Mouse (Mus musculus): ENCODE measurements around the gene Gm28048. TPM values are rescaled to one million over a fixed set of nuclear protein-coding genes. Genes with fewer than 3 reads are reported as not detected.
A peak's percentile ranks its signal among the peaks of the same experiment; 100 is the strongest.

The Gm28048 gene
- polyA plus RNA-seq, 1 experiment from 2014 or later = 3.2 TPM

GRCm38 (mm10) chr11:22857106-22857704 lies 124.7 kb downstream of the Gm28048 start:
- 0 out of 2 replicates have a peak overlapping the region, but pooled peaks have one; percentile 99 for H3K4me2 ChIP-seq (replicated peaks)

GRCm38 (mm10) chr11:22856371-22856965 lies 125.4 kb downstream of the Gm28048 start:
- ATAC-seq (ENCODE audit: low FRiP score) = no peak
- DNase-seq (ENCODE audit: low spot score) = no peak
- H3K36me3 ChIP-seq (replicated peaks; ENCODE audit: control insufficient read depth, insufficient read depth) = no peaks in the 10 kb centered on the region
- no peaks in the 10 kb centered on the region for H3K9me3 ChIP-seq (ENCODE audit: control insufficient read depth, low read length)
- WGBS = 76% methylated on average over 3 of the region's 3 CpGs
- H3K27me3 ChIP-seq (ENCODE audit: control insufficient read depth, insufficient read depth, low read length) = peaks cover 61% of the 10 kb centered on the region
- H3K27ac ChIP-seq = no peak overlapping the region
- peaks cover 14% of the 10 kb centered on the region for H3K4me1 ChIP-seq (replicated peaks; ENCODE audit: control insufficient read depth, insufficient read depth, low read length)
- H3K4me3 ChIP-seq (replicated peaks; ENCODE audit: low read length) = no peak overlapping the region
- H3K4me2 ChIP-seq (replicated peaks) = no peak overlapping the region
- no peak overlapping the region for H3K9ac ChIP-seq

More at GRCm38 (mm10) chr11:22857106-22857704, 124.7 kb downstream of the Gm28048 start:
- ATAC-seq (ENCODE audit: low FRiP score) = no peak
- Histone ChIP-seq H3K4me1 (replicated peaks; ENCODE audit: control insufficient read depth, insufficient read depth, low read length) (peaks cover 14% of the 10 kb centered on the region), H3K9me3 (ENCODE audit: control insufficient read depth, low read length) (no peaks in the 10 kb centered on the region), H3K4me3 (replicated peaks; ENCODE audit: low read length) (no peak overlapping the region), H3K27ac (no peak overlapping the region), H3K9ac (no peak overlapping the region), H3K27me3 (ENCODE audit: control insufficient read depth, insufficient read depth, low read length) (peaks cover 69% of the 10 kb centered on the region), H3K36me3 (replicated peaks; ENCODE audit: control insufficient read depth, insufficient read depth) (no peaks in the 10 kb centered on the region)
- DNase-seq (ENCODE audit: low spot score) = no peak
- 84% methylated on average over 5 of the region's 5 CpGs for WGBS

- Histone ChIP-seq H3K36me3 (replicated peaks; ENCODE audit: control insufficient read depth, insufficient read depth) (no peaks in the 10 kb centered on the region), H3K27ac (no peak overlapping the region), H3K9me3 (ENCODE audit: control insufficient read depth, low read length) (no peaks in the 10 kb centered on the region), H3K27me3 (ENCODE audit: control insufficient read depth, insufficient read depth, low read length) (peaks cover 42% of the 10 kb centered on the region), H3K9ac (no peak overlapping the region), H3K4me1 (replicated peaks; ENCODE audit: control insufficient read depth, insufficient read depth, low read length) (peaks cover 6% of the 10 kb centered on the region), H3K4me2 (replicated peaks) (no peak overlapping the region), H3K4me3 (replicated peaks; ENCODE audit: low read length) (no peak overlapping the region)
- DNase-seq (ENCODE audit: low spot score) = no peak
- no peak for ATAC-seq (ENCODE audit: low FRiP score)
- WGBS = 85% methylated on average over 4 of the region's 4 CpGs
These were observed 127.3 kb downstream of the Gm28048 start for GRCm38 (mm10) chr11:22854571-22854970.

GRCm38 (mm10) chr11:22853477-22854157 lies 128.3 kb downstream of the Gm28048 start:
- ATAC-seq (ENCODE audit: low FRiP score) (no peak), DNase-seq (ENCODE audit: low spot score) (no peak)
- H3K36me3 ChIP-seq (replicated peaks; ENCODE audit: control insufficient read depth, insufficient read depth) = no peaks in the 10 kb centered on the region
- peaks cover under 1% of the 10 kb centered on the region; the same call in 1 of the 2 replicates for H3K4me1 ChIP-seq (replicated peaks; ENCODE audit: control insufficient read depth, insufficient read depth, low read length)
- H3K27me3 ChIP-seq (ENCODE audit: control insufficient read depth, insufficient read depth, low read length) = peaks cover 33% of the 10 kb centered on the region
- H3K4me2 ChIP-seq (replicated peaks) = no peak overlapping the region
- no peak overlapping the region for H3K4me3 ChIP-seq (replicated peaks; ENCODE audit: low read length)
- no peak overlapping the region for H3K27ac ChIP-seq
- WGBS = 34% methylated on average over 2 of the region's 2 CpGs
- H3K9ac ChIP-seq = no peak overlapping the region
- no peaks in the 10 kb centered on the region for H3K9me3 ChIP-seq (ENCODE audit: control insufficient read depth, low read length)

GRCm38 (mm10) chr11:22852510-22852909 lies 129.4 kb downstream of the Gm28048 start:
- Histone ChIP-seq H3K4me3 (replicated peaks; ENCODE audit: low read length) (no peak overlapping the region), H3K36me3 (replicated peaks; ENCODE audit: control insufficient read depth, insufficient read depth) (no peaks in the 10 kb centered on the region), H3K27me3 (ENCODE audit: control insufficient read depth, insufficient read depth, low read length) (peaks cover 22% of the 10 kb centered on the region), H3K9me3 (ENCODE audit: control insufficient read depth, low read length) (no peaks in the 10 kb centered on the region), H3K27ac (no peak overlapping the region), H3K4me2 (replicated peaks) (no peak overlapping the region), H3K9ac (no peak overlapping the region), H3K4me1 (replicated peaks; ENCODE audit: control insufficient read depth, insufficient read depth, low read length) (no peaks in the 10 kb centered on the region)
- DNase-seq (ENCODE audit: low spot score) = no peak
- ATAC-seq (ENCODE audit: low FRiP score) = no peak
- 58% methylated on average over 1 of the region's 1 CpGs for WGBS

- DNase-seq (ENCODE audit: low spot score) (no peak), ATAC-seq (ENCODE audit: low FRiP score) (no peak)
- Histone ChIP-seq H3K4me3 (replicated peaks; ENCODE audit: low read length) (no peak overlapping the region), H3K4me1 (replicated peaks; ENCODE audit: control insufficient read depth, insufficient read depth, low read length) (no peaks in the 10 kb centered on the region), H3K27me3 (ENCODE audit: control insufficient read depth, insufficient read depth, low read length) (peaks cover 11% of the 10 kb centered on the region), H3K9me3 (ENCODE audit: control insufficient read depth, low read length) (no peaks in the 10 kb centered on the region), H3K9ac (no peak overlapping the region), H3K4me2 (replicated peaks) (no peak overlapping the region), H3K27ac (no peak overlapping the region), H3K36me3 (replicated peaks; ENCODE audit: control insufficient read depth, insufficient read depth) (no peaks in the 10 kb centered on the region)
- WGBS = 72% methylated on average over 4 of the region's 4 CpGs
These were observed 130.5 kb downstream of the Gm28048 start for GRCm38 (mm10) chr11:22851416-22851815.

- H3K27ac ChIP-seq = no peak overlapping the region
- no peak overlapping the region for H3K4me2 ChIP-seq (replicated peaks)
- no peak for ATAC-seq (ENCODE audit: low FRiP score)
- no peak overlapping the region for H3K4me3 ChIP-seq (replicated peaks; ENCODE audit: low read length)
- H3K9ac ChIP-seq = no peak overlapping the region
- H3K4me1 ChIP-seq (replicated peaks; ENCODE audit: control insufficient read depth, insufficient read depth, low read length) = no peaks in the 10 kb centered on the region
- no peak for DNase-seq (ENCODE audit: low spot score)
- H3K9me3 ChIP-seq (ENCODE audit: control insufficient read depth, low read length) = no peaks in the 10 kb centered on the region
- H3K36me3 ChIP-seq (replicated peaks; ENCODE audit: control insufficient read depth, insufficient read depth) = no peaks in the 10 kb centered on the region
- 90% methylated on average over 4 of the region's 4 CpGs for WGBS
- no peaks in the 10 kb centered on the region for H3K27me3 ChIP-seq (ENCODE audit: control insufficient read depth, insufficient read depth, low read length)
These were observed 131.8 kb downstream of the Gm28048 start for GRCm38 (mm10) chr11:22850077-22850476.

- DNase-seq (ENCODE audit: low spot score) (no peak), ATAC-seq (ENCODE audit: low FRiP score) (no peak)
- no peak overlapping the region for H3K4me2 ChIP-seq (replicated peaks)
- H3K27ac ChIP-seq = no peak overlapping the region
- H3K36me3 ChIP-seq (replicated peaks; ENCODE audit: control insufficient read depth, insufficient read depth) = no peaks in the 10 kb centered on the region
- no peaks in the 10 kb centered on the region for H3K9me3 ChIP-seq (ENCODE audit: control insufficient read depth, low read length)
- no peaks in the 10 kb centered on the region for H3K4me1 ChIP-seq (replicated peaks; ENCODE audit: control insufficient read depth, insufficient read depth, low read length)
- H3K27me3 ChIP-seq (ENCODE audit: control insufficient read depth, insufficient read depth, low read length) = no peaks in the 10 kb centered on the region
- 86% methylated on average over 5 of the region's 5 CpGs for WGBS
- H3K9ac ChIP-seq = no peak overlapping the region
- H3K4me3 ChIP-seq (replicated peaks; ENCODE audit: low read length) = no peak overlapping the region
These were observed 133.2 kb downstream of the Gm28048 start for GRCm38 (mm10) chr11:22848649-22849195.
